Mouse (Mus musculus) intestine, postnatal 0 days (tissue): Measurements from ENCODE around the gene Hes1. TPM values are rescaled to one million over a fixed set of nuclear protein-coding genes. Genes with fewer than 3 reads are reported as not detected.

Source experiments
- ATAC-seq: fragments of 200-750 bp; cut with Nextera tagmentation; 2 replicates; pipeline ENCODE4 v1.8.0; 2017; ENCODE audit warnings: mild to moderate bottlenecking, moderate TSS enrichment, moderate library complexity
- H3K27ac ChIP-seq: fragments of 300-500 bp; sonication (generic); 2 replicates; pipeline ENCODE4 v1.5.1; 2014; ENCODE audit warnings: mild to moderate bottlenecking, low read depth, low read length, moderate library complexity
- H3K27me3 ChIP-seq: fragments of 300-500 bp; sonication (generic); replicated peaks from 2 replicates; pipeline ENCODE4 v1.6.1; 2014; ENCODE audit warnings: low read length, mixed read lengths; ENCODE audit not compliant: control insufficient read depth, insufficient read depth
- H3K36me3 ChIP-seq: fragments of 300-500 bp; sonication (generic); 2 replicates; pipeline ENCODE4 v1.6.1; 2014; ENCODE audit warnings: mild to moderate bottlenecking, moderate library complexity; ENCODE audit not compliant: control insufficient read depth, insufficient read depth
- H3K4me1 ChIP-seq: fragments of 300-500 bp; sonication (generic); replicated peaks from 2 replicates; pipeline ENCODE4 v1.6.1; 2014; ENCODE audit warnings: antibody characterized with exemption, low read length, mixed read lengths; ENCODE audit not compliant: control insufficient read depth, insufficient read depth
- H3K4me2 ChIP-seq: fragments of 300-500 bp; sonication (generic); replicated peaks from 2 replicates; pipeline ENCODE4 v1.6.1; 2014; ENCODE audit warnings: low read depth, mild to moderate bottlenecking, moderate library complexity
- H3K4me3 ChIP-seq: fragments of 300-500 bp; sonication (generic); 2 replicates; pipeline ENCODE4 v1.5.1; 2014; ENCODE audit warnings: low read depth, low read length
- H3K9ac ChIP-seq: fragments of 300-500 bp; sonication (generic); 2 replicates; pipeline ENCODE4 v1.6.1; 2014; ENCODE audit warnings: mild to moderate bottlenecking, low read depth, low read length
- H3K9me3 ChIP-seq: fragments of 300-500 bp; sonication (generic); 2 replicates; pipeline ENCODE4 v1.6.1; 2016; ENCODE audit warnings: mixed run types; ENCODE audit not compliant: control insufficient read depth
- CTCF ChIP-seq: sonication (generic); IDR thresholded peaks from 2 replicates; pipeline ENCODE4 v1.5.1; 2016; ENCODE audit warnings: low read depth, mild to moderate bottlenecking, control low read depth, antibody characterized with exemption, moderate library complexity
- WGBS: fragments of 180-500 bp; shearing (Covaris S2); extraction: QIAGEN DNeasy Blood & Tissue Kit; methylation state at CpG from one replicate; pipeline ENCODE4 v1.1.7; 2014; 5-methylcytosine and 5-hydroxymethylcytosine counted together
- polyA plus RNA-seq: library from polyadenylated mRNA; unstranded; fragments of >200 nt; fragmentation: Nextera tagmentation; extraction: Ambion mirVana; gene quantifications from 2 replicates; pipeline ENCODE4 v1.2.1, GENCODE M21; 2015

Hes1 gene
- polyA plus RNA-seq, 1 experiment from 2014 or later = 52.9 TPM

DNA sequence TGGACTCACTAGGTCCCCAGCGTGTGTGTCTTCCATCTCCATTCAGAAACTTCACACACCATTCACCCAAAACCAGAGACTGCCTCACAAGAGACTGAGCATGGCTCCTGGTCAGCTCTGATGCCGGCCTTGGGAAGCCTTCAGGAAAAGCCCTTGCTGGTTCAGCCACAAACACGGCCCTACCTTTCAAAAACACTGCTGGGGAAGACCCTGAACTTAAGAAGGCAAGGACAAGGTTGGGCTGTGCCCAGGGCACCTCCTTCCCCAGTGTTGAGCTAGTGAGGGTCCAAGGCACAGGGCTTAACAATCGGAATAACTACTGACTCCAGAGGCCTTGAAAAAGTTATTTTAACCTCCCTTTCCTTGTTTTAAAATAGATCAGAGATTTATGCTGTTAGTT lies 17.3 kb downstream of the Hes1 start:
- no peaks in the 10 kb centered on the region for H3K9me3 ChIP-seq
- no peaks in the 10 kb centered on the region for H3K4me1 ChIP-seq
- no peak overlapping the region for H3K4me3 ChIP-seq
- H3K4me2 ChIP-seq = no peak overlapping the region
- H3K9ac ChIP-seq = no peak overlapping the region
- no peak for ATAC-seq
- H3K27ac ChIP-seq = no peak overlapping the region
- 60% methylated on average over 4 of the region's 4 CpGs for WGBS
- no peaks in the 10 kb centered on the region for H3K36me3 ChIP-seq
- TF ChIP-seq CTCF = no peak
- H3K27me3 ChIP-seq = no peaks in the 10 kb centered on the region

GRCm38 (mm10) chr16:30081980-30082379 lies 17.8 kb downstream of the Hes1 start:
- no peak overlapping the region for H3K9ac ChIP-seq
- no peaks in the 10 kb centered on the region for H3K27me3 ChIP-seq
- ATAC-seq = no peak
- TF ChIP-seq CTCF = no peak
- H3K36me3 ChIP-seq = no peaks in the 10 kb centered on the region
- no peak overlapping the region for H3K4me2 ChIP-seq
- H3K4me1 ChIP-seq = no peaks in the 10 kb centered on the region
- H3K4me3 ChIP-seq = no peak overlapping the region
- no peaks in the 10 kb centered on the region for H3K9me3 ChIP-seq
- H3K27ac ChIP-seq = no peak overlapping the region
- WGBS = 70% methylated on average over 4 of the region's 4 CpGs

GRCm38 (mm10) chr16:30082965-30083364 lies 18.8 kb downstream of the Hes1 start:
- WGBS = 95% methylated on average over 8 of the region's 8 CpGs
- no peak overlapping the region for H3K4me2 ChIP-seq

DNA sequence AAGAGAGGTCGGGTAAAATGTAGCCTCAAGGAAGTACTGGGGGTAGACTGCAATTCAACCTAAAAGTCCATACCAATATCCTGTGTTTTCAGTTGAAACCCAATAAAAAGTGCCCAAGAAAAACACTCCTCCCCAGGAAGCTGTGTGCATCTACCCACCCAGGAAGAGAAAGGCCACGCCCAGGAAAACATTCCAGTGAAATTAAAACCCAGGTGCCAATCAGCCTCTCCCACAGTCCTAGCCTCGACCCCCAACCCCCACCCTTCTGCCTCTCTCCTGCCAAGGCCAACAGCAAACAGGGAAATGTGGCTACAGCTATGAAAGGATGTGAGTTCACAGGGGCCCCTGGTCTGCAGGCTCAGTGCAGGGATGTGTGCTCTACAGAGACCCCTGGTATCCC lies 19.4 kb downstream of the Hes1 start:
- Histone ChIP-seq H3K4me1 (no peaks in the 10 kb centered on the region), H3K4me3 (no peak overlapping the region), H3K27ac (no peak overlapping the region), H3K9ac (no peak overlapping the region), H3K36me3 (no peaks in the 10 kb centered on the region), H3K4me2 (no peak overlapping the region), H3K9me3 (no peaks in the 10 kb centered on the region), H3K27me3 (no peaks in the 10 kb centered on the region)
- TF ChIP-seq CTCF = no peak
- 55% methylated on average over 3 of the region's 3 CpGs for WGBS
- no peak for ATAC-seq

More at GRCm38 (mm10) chr16:30082965-30083364, 18.8 kb downstream of the Hes1 start:
- H3K27me3 ChIP-seq = no peaks in the 10 kb centered on the region
- H3K4me3 ChIP-seq = no peak overlapping the region
- TF ChIP-seq CTCF = no peak
- ATAC-seq = no peak
- H3K36me3 ChIP-seq = no peaks in the 10 kb centered on the region
- H3K9ac ChIP-seq = no peak overlapping the region
- no peaks in the 10 kb centered on the region for H3K9me3 ChIP-seq
- H3K4me1 ChIP-seq = no peaks in the 10 kb centered on the region
- no peak overlapping the region for H3K27ac ChIP-seq

DNA sequence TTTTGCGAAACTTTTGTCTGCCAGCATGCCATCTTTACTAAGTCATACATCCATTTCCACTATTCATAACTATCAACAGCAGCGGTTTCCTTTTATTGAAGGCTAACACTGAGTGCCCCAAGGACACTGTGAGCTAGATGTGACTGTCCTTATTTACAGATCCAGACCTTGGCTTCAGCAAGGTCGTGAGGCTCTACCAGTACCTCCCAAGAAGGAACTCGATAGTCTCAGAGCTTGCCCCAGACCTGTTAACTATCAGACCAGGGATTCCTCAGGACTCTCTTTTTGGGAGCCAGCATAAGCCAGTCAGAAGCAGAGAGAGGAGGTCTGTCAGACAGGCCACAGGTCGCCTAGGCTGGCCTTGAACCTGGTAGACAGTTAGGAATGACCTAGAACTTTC lies 24.5 kb downstream of the Hes1 start:
- Histone ChIP-seq H3K4me2 (no peak overlapping the region), H3K27ac (no peak overlapping the region), H3K9me3 (no peaks in the 10 kb centered on the region), H3K27me3 (no peaks in the 10 kb centered on the region), H3K4me1 (no peaks in the 10 kb centered on the region), H3K4me3 (no peak overlapping the region), H3K36me3 (no peaks in the 10 kb centered on the region), H3K9ac (no peak overlapping the region)
- WGBS = 80% methylated on average over 5 of the region's 5 CpGs
- ATAC-seq = no peak
- TF ChIP-seq CTCF = no peak

DNA sequence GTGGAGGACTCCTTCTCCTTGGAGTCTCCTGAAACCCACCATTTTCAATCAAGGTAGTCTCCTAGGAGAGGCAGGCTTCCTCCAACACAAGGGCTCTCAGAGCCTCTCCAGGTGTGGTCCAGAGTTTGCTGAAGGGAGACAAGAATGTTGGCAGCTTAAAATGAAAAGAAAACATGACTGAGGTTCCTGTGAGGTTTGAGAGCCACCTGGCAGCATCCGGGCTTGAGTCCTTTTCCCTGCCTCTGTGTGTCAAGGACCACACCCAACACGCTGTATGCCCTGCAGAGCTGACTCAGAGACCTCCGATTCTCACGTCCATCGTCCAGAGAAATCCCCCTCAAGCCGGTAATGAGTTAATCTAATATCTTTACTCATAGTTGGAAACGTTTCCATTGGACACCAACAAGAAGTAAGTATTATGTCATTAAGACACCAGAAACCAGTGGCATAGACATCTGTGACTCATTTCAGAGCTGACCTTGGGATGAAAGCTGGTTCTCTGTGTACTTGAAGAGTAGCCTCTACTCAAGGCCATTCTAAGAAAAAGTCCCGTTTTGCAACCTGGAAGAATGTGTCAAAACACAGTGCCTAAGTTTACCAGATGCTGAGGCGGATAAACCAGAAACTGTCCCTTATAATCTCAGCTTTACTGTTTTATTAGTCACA lies 26.1 kb downstream of the Hes1 start:
- H3K9ac ChIP-seq = no peak overlapping the region
- no peaks in the 10 kb centered on the region for H3K36me3 ChIP-seq
- H3K4me1 ChIP-seq = no peaks in the 10 kb centered on the region
- no peak overlapping the region for H3K27ac ChIP-seq
- H3K27me3 ChIP-seq = no peaks in the 10 kb centered on the region
- no peak overlapping the region for H3K4me2 ChIP-seq
- no peak for TF ChIP-seq CTCF
- 74% methylated on average over 9 of the region's 9 CpGs for WGBS
- H3K9me3 ChIP-seq = no peaks in the 10 kb centered on the region
- no peak overlapping the region for H3K4me3 ChIP-seq
- ATAC-seq = no peak
